Mouse (Mus musculus): ENCODE measurements around the gene Rbfox2. TPM values are rescaled to one million over a fixed set of nuclear protein-coding genes. Genes with fewer than 3 reads are reported as not detected.

Gene Rbfox2
- total and polyA plus RNA-seq, 3 experiments: 0.89 TPM; not detected in 2

- Histone ChIP-seq H3K27me3 (replicated peaks) (peaks cover 78% of the 10 kb centered on the region), H3K27ac (ENCODE audit: insufficient read depth, low read depth) (no peak overlapping the region), H3K36me3 (replicated peaks in 1 of 2; ENCODE audit: control insufficient read depth in 1 of 2, insufficient read depth in 1 of 2, low read length in 1 of 2) (no peaks in the 10 kb centered on the region), H3K9me3 (replicated peaks; ENCODE audit: low read length) (no peaks in the 10 kb centered on the region), H3K79me2 (replicated peaks; ENCODE audit: control insufficient read depth, extremely low read depth, insufficient read depth, poor library complexity, severe bottlenecking) (no peaks in the 10 kb centered on the region), H3K4me1 (ENCODE audit: control insufficient read depth in 1 of 2, insufficient read depth in 2 of 2) (no peaks in the 10 kb centered on the region), H3K9ac (ENCODE audit: insufficient read depth, low read depth) (no peak overlapping the region), H3K4me2 (ENCODE audit: insufficient read depth, low read depth, poor library complexity, severe bottlenecking) (no peak overlapping the region), H3K4me3 (replicated peaks in 1 of 3; ENCODE audit: low read depth in 2 of 3, low read length in 2 of 3, poor library complexity in 1 of 3) (no peak overlapping the region)
- dilution Hi-C loops (cut with MboI; ENCODE audit: extremely low pct_ligation_motif_present, extremely low pct_unique_long_range_greater_than_20kb, low sequenced_read_pairs): no loop called here
- in situ Hi-C loops (cut with MboI; ENCODE audit: low pct_ligation_motif_present, low pct_unique_long_range_greater_than_20kb, low sequenced_read_pairs): no loop called here
- no peak for DNase-seq (ENCODE audit: extremely low read depth)
- TF ChIP-seq NELFE (IDR thresholded peaks at IDR 0.05; ENCODE audit: low read depth, low read length): no peak
- TF ChIP-seq ZNF384 (IDR thresholded peaks at IDR 0.05; ENCODE audit: low read depth, low read length): no peak
- TF ChIP-seq CHD1 (IDR thresholded peaks at IDR 0.05; ENCODE audit: low read depth, low read length): no peak
- no peak for TF ChIP-seq TCF12 (IDR thresholded peaks at IDR 0.05; ENCODE audit: low read depth, low read length)
- TF ChIP-seq USF1 (IDR thresholded peaks at IDR 0.05; ENCODE audit: low read depth, low read length): no peak
- no peak for TF ChIP-seq IRF4 (IDR thresholded peaks at IDR 0.05; ENCODE audit: low read depth, low read length)
- TF ChIP-seq SIN3A (IDR thresholded peaks at IDR 0.05; ENCODE audit: low read length): no peak
- no peak for TF ChIP-seq CHD2 (IDR thresholded peaks at IDR 0.05; ENCODE audit: low read length)
- no peak for TF ChIP-seq TBP (conservative IDR thresholded peaks at IDR 0.05; ENCODE audit: low read depth, low read length)
- TF ChIP-seq UBTF (IDR thresholded peaks at IDR 0.05; ENCODE audit: low read depth, low read length): no peak
- TF ChIP-seq SMC3 (IDR thresholded peaks at IDR 0.05; ENCODE audit: low read depth, low read length): no peak
- TF ChIP-seq BHLHE40 (IDR thresholded peaks at IDR 0.05; ENCODE audit: low read depth, low read length): no peak
- TF ChIP-seq HCFC1 (IDR thresholded peaks at IDR 0.05; ENCODE audit: low read depth, low read length): no peak
- TF ChIP-seq E2F4 (IDR thresholded peaks at IDR 0.05; ENCODE audit: insufficient replicate concordance, low read depth, low read length): no peak
Observed at GRCm38 (mm10) chr15:77275572-77275971, 31.2 kb downstream of the Rbfox2 start.

GRCm38 (mm10) chr15:77273947-77274346, 32.9 kb downstream of the Rbfox2 start:
- Histone ChIP-seq H3K4me1 (ENCODE audit: control insufficient read depth in 1 of 2, insufficient read depth in 2 of 2) (no peaks in the 10 kb centered on the region), H3K9ac (ENCODE audit: insufficient read depth, low read depth) (no peak overlapping the region), H3K4me2 (ENCODE audit: insufficient read depth, low read depth, poor library complexity, severe bottlenecking) (no peak overlapping the region), H3K27ac (ENCODE audit: insufficient read depth, low read depth) (no peak overlapping the region), H3K9me3 (replicated peaks; ENCODE audit: low read length) (no peaks in the 10 kb centered on the region), H3K27me3 (replicated peaks) (peaks cover 82% of the 10 kb centered on the region), H3K4me3 (replicated peaks in 1 of 3; ENCODE audit: low read depth in 2 of 3, low read length in 2 of 3, poor library complexity in 1 of 3) (no peak overlapping the region), H3K36me3 (replicated peaks in 1 of 2; ENCODE audit: control insufficient read depth in 1 of 2, insufficient read depth in 1 of 2, low read length in 1 of 2) (no peaks in the 10 kb centered on the region), H3K79me2 (replicated peaks; ENCODE audit: control insufficient read depth, extremely low read depth, insufficient read depth, poor library complexity, severe bottlenecking) (no peaks in the 10 kb centered on the region)
- dilution Hi-C loops (cut with MboI; ENCODE audit: extremely low pct_ligation_motif_present, extremely low pct_unique_long_range_greater_than_20kb, low sequenced_read_pairs) (no loop called here), in situ Hi-C loops (cut with MboI; ENCODE audit: low pct_ligation_motif_present, low pct_unique_long_range_greater_than_20kb, low sequenced_read_pairs) (no loop called here)
- TF ChIP-seq MEF2A (IDR thresholded peaks at IDR 0.05; ENCODE audit: borderline replicate concordance, low read depth, low read length): no peak
- no peak for TF ChIP-seq CHD1 (IDR thresholded peaks at IDR 0.05; ENCODE audit: low read depth, low read length)
- TF ChIP-seq E2F4 (IDR thresholded peaks at IDR 0.05; ENCODE audit: insufficient replicate concordance, low read depth, low read length): no peak
- TF ChIP-seq BHLHE40 (IDR thresholded peaks at IDR 0.05; ENCODE audit: low read depth, low read length): no peak
- TF ChIP-seq IRF4 (IDR thresholded peaks at IDR 0.05; ENCODE audit: low read depth, low read length): no peak
- TF ChIP-seq JUN (IDR thresholded peaks at IDR 0.05; ENCODE audit: insufficient read depth, low read depth, low read length): no peak
- no peak for TF ChIP-seq TCF12 (IDR thresholded peaks at IDR 0.05; ENCODE audit: low read depth, low read length)
- TF ChIP-seq TBP (conservative IDR thresholded peaks at IDR 0.05; ENCODE audit: low read depth, low read length): no peak
- no peak for DNase-seq (ENCODE audit: extremely low read depth)
